Mouse (Mus musculus) bone marrow macrophage, adult 2 months (primary cell): ENCODE measurements at regions not wholly inside any gene's neighbourhood (a gene's known extent, or its start where the extent isn't known, plus 50 kb on each side); places are given as distances from the start of the nearest gene placed in this dataset.

Experiments used
- CTCF ChIP-seq: IDR thresholded peaks from 2 replicates; pipeline ENCODE4 v1.5.1; 2012; ENCODE audit warnings: low read depth, mild to moderate bottlenecking, low read length, moderate library complexity
- POLR2A ChIP-seq: IDR thresholded peaks from 2 replicates; pipeline ENCODE4 v1.6.1; 2012; ENCODE audit warnings: mild to moderate bottlenecking, low read depth, low read length, borderline replicate concordance

GRCm38 (mm10) chr17:47215841-47216240, 152.8 kb upstream of the Mrps10 start:
- TF ChIP-seq CTCF, result no peak
- TF ChIP-seq POLR2A, result no peak
